Mouse (Mus musculus) forebrain, embryonic 14.5 days (tissue): ENCODE results near the gene Ctdspl. TPM values are rescaled to one million over a fixed set of nuclear protein-coding genes. Genes with fewer than 3 reads are reported as not detected.
A peak's percentile ranks its signal among the peaks of the same experiment; 100 is the strongest.

Source experiments
- ATAC-seq: fragments of 200-750 bp; cut with Nextera tagmentation; 2 replicates; pipeline ENCODE4 v1.8.0; 2017; ENCODE audit warnings: mild to moderate bottlenecking, moderate library complexity
- DNase-seq: peaks from one replicate; pipeline ENCODE4 v3.0.0-alpha.2; 2015; ENCODE audit warnings: low spot score
- H3K27ac ChIP-seq: fragments of 300-500 bp; sonication (generic); 2 replicates; pipeline ENCODE4 v1.5.1; 2014; ENCODE audit warnings: low read depth, mild to moderate bottlenecking, control low read depth, low read length, moderate library complexity
- H3K27me3 ChIP-seq: fragments of 300-500 bp; sonication (generic); replicated peaks from 2 replicates; pipeline ENCODE4 v1.6.1; 2014; ENCODE audit warnings: low read length, control low read depth, mixed read lengths; ENCODE audit not compliant: control insufficient read depth, insufficient read depth
- H3K36me3 ChIP-seq: fragments of 300-500 bp; sonication (generic); 2 replicates; pipeline ENCODE4 v1.6.1; 2014; ENCODE audit warnings: low read length, control low read depth; ENCODE audit not compliant: control insufficient read depth, insufficient read depth
- H3K4me1 ChIP-seq: fragments of 300-500 bp; sonication (generic); 2 replicates; pipeline ENCODE4 v1.6.1; 2014; ENCODE audit warnings: antibody characterized with exemption, low read length, control low read depth; ENCODE audit not compliant: control insufficient read depth, insufficient read depth
- H3K4me2 ChIP-seq: fragments of 300-500 bp; sonication (generic); 2 replicates; pipeline ENCODE4 v1.6.1; 2014; ENCODE audit warnings: mild to moderate bottlenecking, control low read depth, low read length
- H3K4me3 ChIP-seq: fragments of 300-500 bp; sonication (generic); 2 replicates; pipeline ENCODE4 v1.5.1; 2014; ENCODE audit warnings: low read depth, low read length, control low read depth
- H3K9ac ChIP-seq: fragments of 300-500 bp; sonication (generic); 2 replicates; pipeline ENCODE4 v1.6.1; 2014; ENCODE audit warnings: mild to moderate bottlenecking, low read length, control low read depth, moderate library complexity
- H3K9me3 ChIP-seq: fragments of 300-500 bp; sonication (generic); replicated peaks from 2 replicates; pipeline ENCODE4 v1.6.1; 2016; ENCODE audit warnings: low read length, control low read depth, mixed read lengths; ENCODE audit not compliant: control insufficient read depth
- WGBS: fragments of 180-500 bp; shearing (Covaris S2); extraction: QIAGEN DNeasy Blood & Tissue Kit; methylation state at CpG from one replicate; pipeline ENCODE4 v1.1.7; 2014; 5-methylcytosine and 5-hydroxymethylcytosine counted together
- polyA plus RNA-seq: library from polyadenylated mRNA; unstranded; fragments of >200 nt; fragmentation: Nextera tagmentation; extraction: Ambion mirVana; gene quantifications from 2 replicates; pipeline ENCODE4 v1.2.1, GENCODE M21; 2014

The Ctdspl gene
- polyA plus RNA-seq, 1 experiment from 2014 or later: 5.7 TPM

DNA sequence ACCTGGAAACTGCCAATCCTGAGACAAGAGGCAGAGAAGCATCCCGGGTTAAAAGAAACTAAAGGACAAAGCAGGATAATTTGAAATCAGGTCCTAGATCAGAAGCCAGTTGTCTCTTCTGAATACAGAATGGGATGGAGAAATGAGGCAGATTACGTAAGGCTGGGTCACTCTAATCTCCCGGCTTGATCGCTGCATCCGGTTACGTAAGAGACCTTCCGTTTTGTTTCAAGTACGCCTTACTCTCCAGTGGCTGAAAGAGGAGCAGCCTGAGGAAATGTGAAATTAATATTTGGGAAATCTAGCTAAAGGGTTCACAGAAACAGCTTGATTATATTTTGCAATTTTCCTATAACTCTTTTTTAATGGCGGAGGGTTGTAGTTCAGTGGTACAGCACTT lies 13.2 kb upstream of the Ctdspl start:
- ATAC-seq (no peak), DNase-seq (no peak)
- no peak overlapping the region for H3K27ac ChIP-seq
- H3K36me3 ChIP-seq: no peaks in the 10 kb centered on the region
- no peaks in the 10 kb centered on the region for H3K27me3 ChIP-seq
- H3K4me1 ChIP-seq: no peaks in the 10 kb centered on the region
- no peaks in the 10 kb centered on the region for H3K9me3 ChIP-seq
- no peak overlapping the region for H3K4me3 ChIP-seq
- no peak overlapping the region for H3K9ac ChIP-seq
- H3K4me2 ChIP-seq: no peak overlapping the region
- WGBS: 95% methylated on average over 9 of the region's 9 CpGs

- H3K9me3 ChIP-seq: no peaks in the 10 kb centered on the region
- DNase-seq (no peak), ATAC-seq (no peak)
- 89% methylated on average over 3 of the region's 3 CpGs for WGBS
- H3K4me2 ChIP-seq: no peak overlapping the region
- no peak overlapping the region for H3K9ac ChIP-seq
- no peaks in the 10 kb centered on the region for H3K36me3 ChIP-seq
- H3K4me1 ChIP-seq: no peaks in the 10 kb centered on the region
- no peaks in the 10 kb centered on the region for H3K27me3 ChIP-seq
- H3K27ac ChIP-seq: no peak overlapping the region
- H3K4me3 ChIP-seq: no peak overlapping the region
Observed at GRCm38 (mm10) chr9:118913613-118914012, 12.6 kb upstream of the Ctdspl start.

DNA sequence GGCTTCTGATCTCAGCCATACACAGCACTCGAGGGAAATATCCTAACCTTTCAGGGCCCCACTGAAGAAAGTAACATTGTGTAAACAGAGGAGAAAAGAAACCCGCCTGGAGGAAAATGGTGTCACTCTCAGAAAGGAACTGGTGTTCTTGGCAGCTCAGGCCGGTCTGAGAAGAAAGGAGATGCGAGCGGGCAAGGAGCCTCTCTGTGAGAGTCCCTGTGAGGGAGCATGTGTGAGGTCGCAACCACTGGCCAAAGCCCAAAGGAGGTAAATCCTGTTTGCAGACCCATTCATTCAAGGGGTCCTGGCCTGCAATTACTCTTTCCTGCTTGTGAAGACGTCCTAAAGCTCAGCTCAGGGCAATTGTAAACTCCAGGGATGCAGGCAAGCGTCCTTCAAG lies 11.7 kb upstream of the Ctdspl start:
- Histone ChIP-seq H3K27ac (no peak overlapping the region), H3K36me3 (no peaks in the 10 kb centered on the region), H3K4me2 (no peak overlapping the region), H3K27me3 (no peaks in the 10 kb centered on the region), H3K9ac (no peak overlapping the region), H3K4me1 (no peaks in the 10 kb centered on the region), H3K9me3 (no peaks in the 10 kb centered on the region), H3K4me3 (no peak overlapping the region)
- DNase-seq (no peak), ATAC-seq (no peak)
- WGBS: 26% methylated on average over 8 of the region's 8 CpGs

DNA sequence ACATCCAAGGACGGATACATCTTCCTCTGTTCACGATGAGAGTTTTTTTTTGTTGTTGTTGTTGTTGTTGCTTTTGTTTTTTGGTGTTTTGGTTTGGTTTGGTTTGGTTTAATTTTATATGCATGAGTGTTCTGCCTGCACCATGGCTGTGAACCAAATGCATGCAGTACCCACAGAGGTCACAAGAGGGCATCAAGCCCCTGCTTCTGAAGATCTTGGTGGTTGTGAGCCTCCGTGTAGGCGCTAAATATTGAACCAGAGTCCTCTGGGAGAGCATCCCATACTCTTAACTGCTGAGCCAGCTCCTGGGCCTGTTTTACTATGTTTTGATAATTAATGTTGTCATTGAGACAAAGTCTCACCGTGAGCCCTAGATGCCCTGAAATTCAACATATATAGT lies 11.0 kb upstream of the Ctdspl start:
- ATAC-seq (no peak), DNase-seq (no peak)
- Histone ChIP-seq H3K4me2 (no peak overlapping the region), H3K36me3 (no peaks in the 10 kb centered on the region), H3K27me3 (no peaks in the 10 kb centered on the region), H3K4me3 (no peak overlapping the region), H3K4me1 (0 out of 2 replicates have a peak, but pooled peaks cover 4% of the 10 kb centered on the region), H3K27ac (no peak overlapping the region), H3K9me3 (no peaks in the 10 kb centered on the region), H3K9ac (no peak overlapping the region)
- 58% methylated on average over 5 of the region's 5 CpGs for WGBS

GRCm38 (mm10) chr9:118919672-118920186 lies 6.5 kb upstream of the Ctdspl start:
- Histone ChIP-seq H3K9me3 (no peaks in the 10 kb centered on the region), H3K4me2 (no peak overlapping the region), H3K36me3 (no peaks in the 10 kb centered on the region), H3K4me1 (peaks cover 7% of the 10 kb centered on the region), H3K27ac (no peak overlapping the region), H3K9ac (no peak overlapping the region), H3K27me3 (no peaks in the 10 kb centered on the region), H3K4me3 (no peak overlapping the region)
- DNase-seq: peak; percentile 62
- WGBS: 68% methylated on average over 16 of the region's 16 CpGs
- peak; percentile 54 for ATAC-seq

DNA sequence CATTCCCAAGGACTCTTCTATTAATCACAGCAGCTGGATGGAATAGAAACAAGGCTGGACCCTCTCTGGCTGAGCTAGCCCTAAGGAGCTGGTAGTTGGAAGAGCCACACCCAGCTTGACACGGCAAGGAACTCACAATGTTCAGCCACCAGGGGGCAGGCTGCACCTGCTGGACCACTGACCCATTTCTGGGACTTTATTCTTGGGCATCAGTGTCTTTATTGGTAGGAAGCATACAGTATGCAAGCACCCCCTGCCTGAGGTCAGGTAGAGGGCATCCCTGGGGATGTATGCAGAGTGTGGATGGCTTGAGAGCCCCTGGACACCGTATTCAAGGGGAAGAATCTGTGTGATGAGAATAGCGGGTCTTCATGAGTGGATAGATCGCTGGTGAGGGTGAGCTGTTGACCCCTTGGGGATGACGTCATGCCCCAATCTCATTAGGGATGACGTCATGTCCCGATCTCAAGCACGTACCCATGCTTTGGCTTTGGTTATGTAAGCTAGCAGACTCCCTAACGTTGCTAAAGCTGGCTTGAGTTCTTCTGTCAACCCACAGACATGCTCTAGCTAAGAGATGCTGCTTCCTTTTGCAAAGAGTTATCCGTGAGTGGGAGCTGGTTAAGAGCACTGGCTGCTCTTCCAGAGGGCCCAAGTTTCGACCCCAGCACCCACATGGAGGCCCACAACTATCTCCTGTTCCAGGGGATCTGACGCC lies 5.3 kb upstream of the Ctdspl start:
- peak; percentile 81 for DNase-seq
- no peak overlapping the region for H3K27ac ChIP-seq
- no peaks in the 10 kb centered on the region for H3K27me3 ChIP-seq
- H3K9ac ChIP-seq: no peak overlapping the region
- H3K36me3 ChIP-seq: no peaks in the 10 kb centered on the region
- WGBS: 49% methylated on average over 12 of the region's 12 CpGs
- no peak overlapping the region for H3K4me2 ChIP-seq
- no peaks in the 10 kb centered on the region for H3K9me3 ChIP-seq
- H3K4me1 ChIP-seq: peaks cover 11% of the 10 kb centered on the region
- ATAC-seq: peak; percentile 3
- no peak overlapping the region for H3K4me3 ChIP-seq

DNA sequence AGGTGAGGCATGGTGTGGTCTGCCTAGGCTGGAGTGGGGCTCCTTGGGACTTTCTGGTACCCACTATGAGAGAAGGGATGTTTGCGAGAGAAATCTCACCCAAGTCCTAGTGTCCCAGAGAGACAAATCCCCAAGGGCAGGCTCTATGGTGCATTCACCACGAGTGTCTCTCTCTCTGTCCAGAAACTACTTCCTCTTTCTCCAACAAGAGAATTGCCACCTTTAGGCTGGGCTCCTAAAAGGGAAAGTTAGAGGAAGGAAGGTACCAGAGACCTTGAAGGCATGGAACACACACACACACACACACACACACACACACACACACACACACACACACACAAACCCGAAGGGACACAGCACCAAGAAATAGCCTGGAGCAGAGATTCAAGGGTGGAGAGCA lies 4.3 kb upstream of the Ctdspl start:
- Histone ChIP-seq H3K27ac (no peak overlapping the region), H3K4me3 (no peak overlapping the region), H3K9ac (no peak overlapping the region), H3K4me2 (no peak overlapping the region), H3K9me3 (no peaks in the 10 kb centered on the region), H3K36me3 (no peaks in the 10 kb centered on the region), H3K27me3 (no peaks in the 10 kb centered on the region), H3K4me1 (peaks cover 11% of the 10 kb centered on the region)
- DNase-seq: no peak
- no peak for ATAC-seq
- 72% methylated on average over 3 of the region's 3 CpGs for WGBS

DNA sequence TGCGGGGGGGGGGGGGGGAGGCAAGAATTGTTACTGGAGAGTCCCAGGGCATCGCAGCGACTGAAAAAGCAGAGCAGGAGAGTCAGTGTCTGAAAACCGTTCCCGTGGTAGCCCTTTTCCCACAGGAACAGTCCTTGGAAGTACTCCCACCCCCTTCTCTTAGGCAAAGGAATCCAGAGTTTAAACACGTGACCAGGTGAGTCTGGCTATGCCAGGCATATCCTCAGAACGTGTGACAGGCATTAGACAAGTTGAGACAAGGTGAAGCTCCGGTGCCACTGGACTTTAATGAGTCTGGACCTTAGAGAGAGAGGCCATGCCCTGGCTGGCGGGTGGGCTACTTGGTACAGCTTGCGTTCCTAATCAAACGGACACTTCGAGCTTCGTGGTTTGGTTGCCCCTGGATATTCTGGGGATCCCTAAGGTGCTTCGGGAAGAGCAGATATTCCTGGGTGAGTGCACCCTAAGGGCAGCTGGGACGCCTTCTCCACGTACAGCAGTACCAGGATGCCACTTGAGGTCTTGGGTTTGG lies 1.6 kb upstream of the Ctdspl start:
- ATAC-seq (no peak; the same call in 1 of the 2 replicates), DNase-seq (no peak)
- H3K9me3 ChIP-seq: no peaks in the 10 kb centered on the region
- H3K27me3 ChIP-seq: no peaks in the 10 kb centered on the region
- no peak overlapping the region for H3K27ac ChIP-seq
- H3K4me1 ChIP-seq: peaks cover 16% of the 10 kb centered on the region
- peak overlapping the region; percentile 51; the same call in 1 of the 2 replicates for H3K9ac ChIP-seq
- peak overlapping the region; percentile 97 for H3K4me2 ChIP-seq
- no peaks in the 10 kb centered on the region for H3K36me3 ChIP-seq
- 13% methylated on average over 16 of the region's 16 CpGs for WGBS
- peak overlapping the region; percentile 78 for H3K4me3 ChIP-seq
